Mouse (Mus musculus) embryonic facial prominence, embryonic 12.5 days (tissue): Measurements from ENCODE around the gene Sh3gl1. TPM values are rescaled to one million over a fixed set of nuclear protein-coding genes. Genes with fewer than 3 reads are reported as not detected.

Experiments
- ATAC-seq: fragments of 200-750 bp; cut with Nextera tagmentation; 2 replicates; pipeline ENCODE4 v1.8.0; 2017; ENCODE audit not compliant: insufficient number of reproducible peaks, insufficient read depth, low FRiP score, low TSS enrichment
- H3K27ac ChIP-seq: fragments of 300-500 bp; sonication (generic); 2 replicates; pipeline ENCODE4 v1.5.1; 2016; ENCODE audit warnings: mild to moderate bottlenecking
- H3K27me3 ChIP-seq: fragments of 300-500 bp; sonication (generic); 2 replicates; pipeline ENCODE4 v1.6.1; 2016; ENCODE audit warnings: mild to moderate bottlenecking, moderate library complexity
- H3K36me3 ChIP-seq: fragments of 300-500 bp; sonication (generic); 2 replicates; pipeline ENCODE4 v1.6.1; 2016; ENCODE audit warnings: mild to moderate bottlenecking
- H3K4me1 ChIP-seq: fragments of 300-500 bp; sonication (generic); 2 replicates; pipeline ENCODE4 v1.6.1; 2016
- H3K4me2 ChIP-seq: fragments of 300-500 bp; sonication (generic); replicated peaks from 2 replicates; pipeline ENCODE4 v1.6.1; 2016; ENCODE audit warnings: mild to moderate bottlenecking, moderate library complexity
- H3K4me3 ChIP-seq: fragments of 300-500 bp; sonication (generic); 2 replicates; pipeline ENCODE4 v1.5.1; 2016; ENCODE audit warnings: mild to moderate bottlenecking
- H3K9ac ChIP-seq: fragments of 300-500 bp; sonication (generic); 2 replicates; pipeline ENCODE4 v1.6.1; 2016; ENCODE audit warnings: mild to moderate bottlenecking, moderate library complexity
- H3K9me3 ChIP-seq: fragments of 300-500 bp; sonication (generic); 2 replicates; pipeline ENCODE4 v1.6.1; 2016; ENCODE audit warnings: mild to moderate bottlenecking, moderate library complexity
- WGBS: fragments of 180-500 bp; shearing (Covaris S2); methylation state at CpG from one replicate; pipeline ENCODE4 v1.1.7; 2016; 5-methylcytosine and 5-hydroxymethylcytosine counted together
- polyA plus RNA-seq: library from polyadenylated mRNA; unstranded; fragments of >200 nt; fragmentation: Nextera tagmentation; extraction: Ambion mirVana; gene quantifications from 2 replicates; pipeline ENCODE4 v1.2.1, GENCODE M21; 2016

The Sh3gl1 gene
- polyA plus RNA-seq, 1 experiment from 2014 or later: 173 TPM

DNA sequence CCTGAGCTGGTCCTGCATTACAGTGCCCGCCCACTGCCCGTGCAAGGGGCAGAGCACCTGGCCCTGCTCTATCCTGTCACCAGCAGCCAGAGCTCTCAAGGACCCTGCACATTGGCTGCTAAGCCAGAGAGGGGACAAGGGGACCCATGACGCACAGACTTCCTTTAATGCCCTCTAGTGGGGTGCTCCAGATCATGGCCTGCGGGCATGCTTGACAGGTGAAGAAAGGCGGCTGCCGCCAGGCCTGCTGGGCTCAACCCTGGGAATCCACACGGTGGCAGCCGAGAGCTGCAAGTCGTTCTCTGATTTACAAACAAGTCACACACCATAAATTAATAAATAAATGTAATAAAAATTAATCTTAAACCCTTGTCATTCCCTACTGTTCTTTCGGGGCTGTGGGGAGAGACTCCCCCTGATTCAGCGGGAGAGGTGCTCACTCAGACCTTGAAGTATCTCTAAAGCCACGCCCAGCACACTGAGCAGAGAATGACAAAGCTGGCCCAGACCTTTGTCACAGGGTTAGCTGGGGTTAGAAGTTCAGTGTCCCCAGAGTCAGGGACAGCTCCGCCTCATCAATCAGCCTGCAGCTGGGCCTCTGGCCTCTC is 60.1 kb downstream of the Sh3gl1 start:
- H3K9me3 ChIP-seq: no peaks in the 10 kb centered on the region
- H3K4me3 ChIP-seq: no peak overlapping the region
- 0 out of 2 replicates have a peak, but pooled peaks cover 5% of the 10 kb centered on the region for H3K27me3 ChIP-seq
- H3K4me2 ChIP-seq: no peak overlapping the region
- ATAC-seq: 0 out of 2 replicates have a peak, but pooled peaks have one; percentile 52
- no peak overlapping the region for H3K9ac ChIP-seq
- WGBS: 18% methylated on average over 13 of the region's 13 CpGs
- H3K4me1 ChIP-seq: peaks cover 2% of the 10 kb centered on the region; the same call in 1 of the 2 replicates
- H3K27ac ChIP-seq: no peak overlapping the region
- peaks cover 4% of the 10 kb centered on the region; the same call in 1 of the 2 replicates for H3K36me3 ChIP-seq

DNA sequence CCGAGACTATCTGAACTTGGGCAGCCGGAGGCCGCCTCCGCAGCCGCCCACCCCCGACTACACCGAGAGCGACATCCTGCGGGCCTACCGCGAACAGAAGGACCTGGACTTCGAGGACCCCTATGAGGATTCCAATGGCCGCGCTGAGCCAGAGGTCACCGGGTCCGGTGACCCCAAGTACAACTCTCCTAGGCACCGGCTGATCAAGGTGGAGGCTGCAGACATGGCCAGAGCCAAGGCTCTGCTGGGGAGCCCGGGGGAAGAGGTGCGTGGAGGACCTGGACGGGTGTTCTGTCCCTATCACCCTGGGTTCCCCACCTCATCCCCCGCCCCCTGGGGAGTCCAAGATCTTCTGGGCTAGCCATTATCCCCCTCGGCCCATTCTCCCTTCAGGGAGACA is 65.0 kb downstream of the Sh3gl1 start:
- Histone ChIP-seq H3K27me3 (0 out of 2 replicates have a peak, but pooled peaks cover 6% of the 10 kb centered on the region), H3K9ac (0 out of 2 replicates have a peak overlapping the region, but pooled peaks have one; percentile 16), H3K27ac (no peak overlapping the region), H3K4me3 (peak overlapping the region; percentile 53), H3K36me3 (peaks cover 17% of the 10 kb centered on the region), H3K9me3 (no peaks in the 10 kb centered on the region), H3K4me2 (peak overlapping the region; percentile 68), H3K4me1 (peaks cover 21% of the 10 kb centered on the region; the same call in 1 of the 2 replicates)
- WGBS: 23% methylated on average over 22 of the region's 22 CpGs
- ATAC-seq: no peak

- peak within 1 kb of the TSS; percentile 68 for H3K4me2 ChIP-seq
- peaks cover 21% of the 10 kb centered on the region; the same call in 1 of the 2 replicates for H3K4me1 ChIP-seq
- H3K27ac ChIP-seq: no peak within 1 kb of the TSS
- ATAC-seq: peak; percentile 16; the same call in 1 of the 2 replicates
- H3K27me3 ChIP-seq: 0 out of 2 replicates have a peak, but pooled peaks cover 6% of the 10 kb centered on the region
- H3K36me3 ChIP-seq: peaks cover 24% of the 10 kb centered on the region
- H3K9me3 ChIP-seq: no peaks in the 10 kb centered on the region
- H3K4me3 ChIP-seq: peak within 1 kb of the TSS; percentile 53
- 8% methylated on average over 55 of the region's 55 CpGs for WGBS
- peak within 1 kb of the TSS; percentile 73 for H3K9ac ChIP-seq
Measured at GRCm38 (mm10) chr17:55969966-55970891, 66.2 kb downstream of the Sh3gl1 start, which contains the start of gene Shd. Gene Shd (plus strand): TSS chr17:55970467.

DNA sequence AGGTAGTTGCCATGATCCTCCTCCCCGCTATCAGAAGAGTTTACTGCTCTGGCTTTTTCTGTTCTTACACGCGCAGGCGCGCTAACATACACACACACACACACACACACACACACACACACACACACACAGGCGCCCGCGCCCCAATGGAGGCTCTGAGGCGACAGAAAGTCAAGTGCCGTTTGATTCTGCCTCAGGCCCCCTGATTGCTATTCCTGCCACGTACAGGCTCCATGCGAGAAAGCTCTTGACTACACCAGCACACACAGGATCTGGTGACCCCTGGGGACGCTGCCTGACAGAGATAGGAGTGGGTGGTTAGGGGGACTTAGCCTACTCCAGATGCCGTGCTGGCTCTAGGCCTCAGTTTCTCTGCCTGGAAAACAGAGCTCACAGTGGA is 66.9 kb downstream of the Sh3gl1 start:
- H3K36me3 ChIP-seq: peaks cover 31% of the 10 kb centered on the region
- no peaks in the 10 kb centered on the region for H3K9me3 ChIP-seq
- H3K27ac ChIP-seq: no peak overlapping the region
- WGBS: 44% methylated on average over 14 of the region's 14 CpGs
- peak overlapping the region; percentile 68; the same call in 1 of the 2 replicates for H3K4me2 ChIP-seq
- no peak for ATAC-seq
- H3K4me1 ChIP-seq: peaks cover 21% of the 10 kb centered on the region; the same call in 1 of the 2 replicates
- no peak overlapping the region for H3K9ac ChIP-seq
- peak overlapping the region; percentile 53; the same call in 1 of the 2 replicates for H3K4me3 ChIP-seq
- 0 out of 2 replicates have a peak, but pooled peaks cover 6% of the 10 kb centered on the region for H3K27me3 ChIP-seq

DNA sequence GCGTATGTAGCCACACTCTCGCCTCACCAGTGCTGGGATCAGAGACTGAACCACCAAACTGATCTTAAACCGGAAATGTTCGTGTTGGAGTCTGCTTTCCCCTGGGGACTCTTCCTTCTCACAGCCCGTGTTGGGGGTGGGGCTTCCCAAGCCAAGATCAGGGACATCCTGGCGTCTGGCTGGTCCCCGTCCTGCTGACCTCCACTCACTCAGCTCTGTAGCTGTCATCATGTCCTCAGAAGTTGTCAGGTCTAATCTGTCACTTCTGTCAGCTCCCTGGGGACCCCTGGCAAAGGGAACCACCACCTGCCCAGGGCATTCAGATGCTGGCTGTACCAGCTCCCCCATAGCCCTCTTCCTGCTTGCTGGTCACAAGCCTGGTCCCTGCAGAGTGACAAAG is 68.2 kb downstream of the Sh3gl1 start:
- no peak overlapping the region for H3K27ac ChIP-seq
- no peak for ATAC-seq

DNA sequence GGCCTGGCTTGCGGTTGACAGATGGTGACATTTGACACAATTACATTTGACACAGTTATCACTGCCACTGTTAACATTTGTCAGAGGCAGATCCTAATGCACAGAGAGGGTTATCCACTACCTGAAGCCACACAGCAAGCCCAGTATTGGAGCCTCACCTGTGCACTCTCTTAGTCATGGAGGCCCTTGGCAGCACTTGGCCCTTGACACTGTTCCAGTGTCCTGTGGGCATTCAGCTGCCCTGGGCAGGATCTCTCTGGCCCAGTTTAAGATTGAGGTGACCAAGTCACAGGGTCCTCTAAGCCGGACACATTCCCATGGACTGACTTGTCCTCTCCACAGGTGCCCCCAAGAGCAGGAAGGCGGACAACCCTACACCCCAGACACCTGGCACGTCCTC is 69.2 kb downstream of the Sh3gl1 start:
- no peak overlapping the region for H3K9ac ChIP-seq
- no peak for ATAC-seq
- H3K27ac ChIP-seq: no peak overlapping the region
- no peaks in the 10 kb centered on the region for H3K9me3 ChIP-seq
- no peak overlapping the region for H3K4me3 ChIP-seq
- H3K4me1 ChIP-seq: peaks cover 24% of the 10 kb centered on the region; the same call in 1 of the 2 replicates
- no peak overlapping the region for H3K4me2 ChIP-seq
- H3K36me3 ChIP-seq: peaks cover 40% of the 10 kb centered on the region
- 90% methylated on average over 4 of the region's 4 CpGs for WGBS
- 0 out of 2 replicates have a peak, but pooled peaks cover 6% of the 10 kb centered on the region for H3K27me3 ChIP-seq

More for the DNA sequence above, 68.2 kb downstream of the Sh3gl1 start:
- no peak overlapping the region; the same call in 1 of the 2 replicates for H3K9ac ChIP-seq
- peaks cover 33% of the 10 kb centered on the region for H3K36me3 ChIP-seq
- 0 out of 2 replicates have a peak, but pooled peaks cover 6% of the 10 kb centered on the region for H3K27me3 ChIP-seq
- 56% methylated on average over 7 of the region's 7 CpGs for whole genome bisulfite sequencing
- peaks cover 21% of the 10 kb centered on the region; the same call in 1 of the 2 replicates for H3K4me1 ChIP-seq
- H3K4me3 ChIP-seq: no peak overlapping the region
- no peaks in the 10 kb centered on the region for H3K9me3 ChIP-seq
- no peak overlapping the region for H3K4me2 ChIP-seq

Other genes starting within 250 kb of the Sh3gl1 start
- 10.2 and 11.2 TPM in 2 replicates for gene Zfp119a, start 157.7 kb downstream of the Sh3gl1 start, polyA plus RNA-seq
- gene Zfp959, start 144.5 kb downstream of the Sh3gl1 start, polyA plus RNA-seq: 13.1 and 13.9 TPM in 2 replicates
- gene Zfp119b, start 87.1 kb downstream of the Sh3gl1 start, polyA plus RNA-seq: 4.9 and 6.2 TPM in 2 replicates
- 1.6 and 2.3 TPM in 2 replicates for gene Ebi3, start 84.0 kb downstream of the Sh3gl1 start, polyA plus RNA-seq
- gene Yju2, start 77.5 kb downstream of the Sh3gl1 start, polyA plus RNA-seq: 26.8 and 28.3 TPM in 2 replicates
- gene Shd, start 66.2 kb downstream of the Sh3gl1 start, polyA plus RNA-seq: 41.4 and 46.8 TPM in 2 replicates
- gene Fsd1, start 50.1 kb downstream of the Sh3gl1 start, polyA plus RNA-seq: 52.0 and 54.7 TPM in 2 replicates
- gene Stap2, start 31.1 kb downstream of the Sh3gl1 start, polyA plus RNA-seq: 6.4 and 8.0 TPM in 2 replicates
- gene Mpnd, start 30.9 kb downstream of the Sh3gl1 start, polyA plus RNA-seq: 174 and 193 TPM in 2 replicates
- gene Chaf1a, start 3.8 kb upstream of the Sh3gl1 start, polyA plus RNA-seq: 44.5 and 45.8 TPM in 2 replicates
- 49.0 and 52.7 TPM in 2 replicates for gene Ubxn6, start 38.4 kb upstream of the Sh3gl1 start, polyA plus RNA-seq
- gene Hdgfl2, start 43.0 kb upstream of the Sh3gl1 start, polyA plus RNA-seq: 173 and 179 TPM in 2 replicates
- 0.08 and 0.10 TPM in 2 replicates for gene Plin4, start 73.2 kb upstream of the Sh3gl1 start, polyA plus RNA-seq
- gene Plin5, start 81.0 kb upstream of the Sh3gl1 start, polyA plus RNA-seq: 0.15 and 0.29 TPM in 2 replicates
- gene Lrg1, start 85.4 kb upstream of the Sh3gl1 start, polyA plus RNA-seq: 0.15 and 0.23 TPM in 2 replicates
- gene Sema6b, start 103.7 kb upstream of the Sh3gl1 start, polyA plus RNA-seq: 4.3 and 4.6 TPM in 2 replicates
- 12.4 and 13.0 TPM in 2 replicates for gene Tnfaip8l1, start 125.8 kb upstream of the Sh3gl1 start, polyA plus RNA-seq
- gene Mydgf, start 147.3 kb upstream of the Sh3gl1 start, polyA plus RNA-seq: 71.0 and 76.2 TPM in 2 replicates
- 41.4 and 43.4 TPM in 2 replicates for gene Dpp9, start 182.3 kb upstream of the Sh3gl1 start, polyA plus RNA-seq
- 15.3 and 15.5 TPM in 2 replicates for gene Fem1a, start 220.2 kb upstream of the Sh3gl1 start, polyA plus RNA-seq
- 2.7 and 3.5 TPM in 2 replicates for gene Ticam1, start 240.2 kb upstream of the Sh3gl1 start, polyA plus RNA-seq